7 mouse cellular contexts compared by ENCODE assay signal in the genomic region with DNA sequence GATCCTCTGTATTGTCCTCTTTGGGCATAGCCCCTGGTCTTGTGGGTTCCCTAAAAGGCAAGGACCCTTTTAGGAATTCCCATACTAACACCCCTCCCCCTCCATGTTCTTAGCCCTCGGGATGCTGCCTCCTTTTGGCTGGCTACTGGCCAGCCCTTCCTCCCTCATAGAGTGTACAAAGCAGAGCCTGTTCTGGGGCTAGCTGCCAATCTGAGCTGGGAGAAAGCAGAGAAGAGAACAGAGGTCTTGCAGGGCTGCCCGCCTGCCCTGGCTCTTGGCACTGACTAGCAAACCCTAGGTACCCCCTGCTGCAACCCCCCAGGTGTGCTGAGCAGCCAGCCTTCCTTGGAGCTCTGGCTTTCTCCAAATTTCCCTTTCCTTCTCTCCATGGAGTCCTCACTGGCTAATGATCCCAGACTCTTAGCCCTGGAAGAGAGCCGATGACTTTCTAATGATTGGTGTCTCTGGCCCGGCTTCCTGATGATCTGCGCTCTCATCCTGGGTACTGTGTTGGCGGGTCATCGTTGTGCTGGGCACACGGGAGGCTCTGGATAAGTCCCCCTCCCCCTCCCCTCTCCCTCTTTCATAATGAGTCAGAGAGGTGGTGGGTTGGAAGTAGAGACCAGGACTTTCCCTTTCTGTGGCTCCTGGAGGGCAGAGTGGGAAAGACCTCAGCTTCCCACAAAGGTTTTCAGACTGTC. TPM values are rescaled to one million over a fixed set of nuclear protein-coding genes. Genes with fewer than 3 reads are reported as not detected.
DNase-seq lines count a peak whose midpoint lies in the region; ATAC-seq and TF ChIP-seq lines count a peak whose summit lies in the region.

No protein-coding gene starts in this region.

- TF ChIP-seq CTCF in hindbrain, postnatal 0 days (IDR thresholded peaks at IDR 0.05; ENCODE audit: low read depth), result no peak

- no peaks in the 10 kb centered on the region for H3K9me3 ChIP-seq in lung, embryonic 16.5 days (ENCODE audit: control insufficient read depth, low read length)
- H3K9me3 ChIP-seq in forebrain, embryonic 12.5 days, result no peaks in the 10 kb centered on the region
- no peaks in the 10 kb centered on the region for H3K9me3 ChIP-seq in hindbrain, postnatal 0 days (ENCODE audit: low read length)
- H3K9me3 ChIP-seq in limb, embryonic 13.5 days, result no peaks in the 10 kb centered on the region

- no peak overlapping the region for H3K4me2 ChIP-seq in lung, embryonic 16.5 days (ENCODE audit: low read depth, low read length)
- H3K4me2 ChIP-seq in forebrain, embryonic 12.5 days, result no peak overlapping the region
- H3K4me2 ChIP-seq in hindbrain, postnatal 0 days (ENCODE audit: low read depth, low read length), result no peak overlapping the region
- H3K4me2 ChIP-seq in limb, embryonic 13.5 days (replicated peaks), result peak overlapping the region; percentile 34

- H3K36me3 ChIP-seq in lung, embryonic 16.5 days (ENCODE audit: control insufficient read depth, insufficient read depth, low read length), result no peaks in the 10 kb centered on the region
- H3K36me3 ChIP-seq in forebrain, embryonic 12.5 days (replicated peaks), result no peaks in the 10 kb centered on the region
- H3K36me3 ChIP-seq in hindbrain, postnatal 0 days (ENCODE audit: insufficient read depth, low read length), result no peaks in the 10 kb centered on the region
- H3K36me3 ChIP-seq in limb, embryonic 13.5 days, result no peaks in the 10 kb centered on the region

- H3K27me3 ChIP-seq in lung, embryonic 16.5 days (ENCODE audit: control insufficient read depth, insufficient read depth, low read depth, low read length), result no peaks in the 10 kb centered on the region
- H3K27me3 ChIP-seq in forebrain, embryonic 12.5 days, result peaks cover 16% of the 10 kb centered on the region
- H3K27me3 ChIP-seq in hindbrain, postnatal 0 days (ENCODE audit: insufficient read depth, low read length), result no peaks in the 10 kb centered on the region
- H3K27me3 ChIP-seq in limb, embryonic 13.5 days, result peaks cover 6% of the 10 kb centered on the region

- no peak overlapping the region for H3K9ac ChIP-seq in lung, embryonic 16.5 days (ENCODE audit: low read length)
- H3K9ac ChIP-seq in forebrain, embryonic 12.5 days, result no peak overlapping the region
- no peak overlapping the region for H3K9ac ChIP-seq in hindbrain, postnatal 0 days (replicated peaks; ENCODE audit: low read length)
- peak overlapping the region; percentile 35; the same call in 1 of the 2 replicates for H3K9ac ChIP-seq in limb, embryonic 13.5 days

- peak; percentile 81 for ATAC-seq in lung, embryonic 16.5 days (ENCODE audit: low read depth)
- no peak for ATAC-seq in forebrain, embryonic 12.5 days (ENCODE audit: low FRiP score)
- peak; percentile 85 for ATAC-seq in hindbrain, postnatal 0 days
- peak; percentile 64; the same call in 1 of the 2 replicates for ATAC-seq in limb, embryonic 13.5 days (ENCODE audit: low FRiP score, low read depth)

- H3K4me3 ChIP-seq in lung, embryonic 16.5 days (ENCODE audit: low read length), result no peak overlapping the region
- no peak overlapping the region for H3K4me3 ChIP-seq in forebrain, embryonic 12.5 days (replicated peaks)
- H3K4me3 ChIP-seq in hindbrain, postnatal 0 days (ENCODE audit: low read length), result no peak overlapping the region
- no peak overlapping the region for H3K4me3 ChIP-seq in limb, embryonic 13.5 days

- no peak overlapping the region for H3K27ac ChIP-seq in lung, embryonic 16.5 days (ENCODE audit: low read length)
- 0 out of 2 replicates have a peak overlapping the region, but pooled peaks have one; percentile 19 for H3K27ac ChIP-seq in forebrain, embryonic 12.5 days
- H3K27ac ChIP-seq in hindbrain, postnatal 0 days, result peak overlapping the region; percentile 71
- H3K27ac ChIP-seq in limb, embryonic 13.5 days, result peak overlapping the region; percentile 73; the same call in 1 of the 2 replicates

- 33% methylated on average over 8 of the region's 8 CpGs for WGBS in lung, embryonic 16.5 days
- 54% methylated on average over 8 of the region's 8 CpGs for WGBS in forebrain, embryonic 12.5 days
- 29% methylated on average over 8 of the region's 8 CpGs for WGBS in hindbrain, postnatal 0 days
- WGBS in limb, embryonic 13.5 days, result 49% methylated on average over 8 of the region's 8 CpGs

- peaks cover 17% of the 10 kb centered on the region for H3K4me1 ChIP-seq in lung, embryonic 16.5 days (replicated peaks; ENCODE audit: control insufficient read depth, insufficient read depth, low read length)
- peaks cover 24% of the 10 kb centered on the region for H3K4me1 ChIP-seq in forebrain, embryonic 12.5 days
- H3K4me1 ChIP-seq in hindbrain, postnatal 0 days (ENCODE audit: insufficient read depth, low read length), result peaks cover 26% of the 10 kb centered on the region
- H3K4me1 ChIP-seq in limb, embryonic 13.5 days, result peaks cover 31% of the 10 kb centered on the region

- DNase-seq in lung, postnatal 25 days (ENCODE audit: low spot score), result no peak
- peak; percentile 90 for DNase-seq in hindbrain, postnatal 0 days (ENCODE audit: low spot score)
- peak; percentile 86 for DNase-seq in testis, postnatal 10 days (ENCODE audit: low spot score)
- DNase-seq in thymus, postnatal 4 days, result no peak

RNA-seq across cellular contexts. Expression of a gene that starts 8.0 kb away (rescaled TPM):
- polyA plus RNA-seq in lung, embryonic 16.5 days (2015; fragmentation: Nextera tagmentation; extraction: Ambion mirVana), result 1.3 and 1.5 TPM in 2 replicates
- polyA plus RNA-seq in forebrain, embryonic 12.5 days (2016; fragmentation: Nextera tagmentation; extraction: Ambion mirVana), result 0.47 and 0.54 TPM in 2 replicates
- total RNA-seq in hindbrain, postnatal 0 days (2014; rRNA removed), result 0.90 and 0.94 TPM in 2 replicates
- 0.21 and 0.33 TPM in 2 replicates for polyA plus RNA-seq in hindbrain, postnatal 0 days (2015; fragmentation: Nextera tagmentation; extraction: Ambion mirVana)
- polyA plus RNA-seq in limb, embryonic 13.5 days (2015; fragmentation: Nextera tagmentation; extraction: Ambion mirVana), result 1.5 and 1.6 TPM in 2 replicates

RNA-seq across cellular contexts. Expression of a gene that starts 31.4 kb away (rescaled TPM):
- 26.7 and 30.8 TPM in 2 replicates for polyA plus RNA-seq in lung, embryonic 16.5 days (2015; fragmentation: Nextera tagmentation; extraction: Ambion mirVana)
- 54.3 and 62.5 TPM in 2 replicates for polyA plus RNA-seq in forebrain, embryonic 12.5 days (2016; fragmentation: Nextera tagmentation; extraction: Ambion mirVana)
- 27.2 and 33.5 TPM in 2 replicates for total RNA-seq in hindbrain, postnatal 0 days (2014; rRNA removed)
- 30.8 and 32.2 TPM in 2 replicates for polyA plus RNA-seq in hindbrain, postnatal 0 days (2015; fragmentation: Nextera tagmentation; extraction: Ambion mirVana)
- 31.9 and 34.7 TPM in 2 replicates for polyA plus RNA-seq in limb, embryonic 13.5 days (2015; fragmentation: Nextera tagmentation; extraction: Ambion mirVana)

Comparison
In these comparisons a context has a peak if more than half of its experiments do, and no peak if none do; other contexts are left out.
1. DNase-seq: peak in hindbrain, postnatal 0 days (single experiment) and testis, postnatal 10 days (single experiment); none in lung, postnatal 25 days (single experiment) and thymus, postnatal 4 days (single experiment).